Mouse (Mus musculus): ENCODE measurements around the gene Btbd17. TPM values are rescaled to one million over a fixed set of nuclear protein-coding genes. Genes with fewer than 3 reads are reported as not detected.

Gene Btbd17
- total RNA-seq, 2 experiments from 2014 or later, result 18.7 to 23.2 TPM

- DNase-seq (ENCODE audit: low spot score in 2 of 2), result no peak
Observed at GRCm38 (mm10) chr11:114803990-114804389, 8.2 kb upstream of the Btbd17 start.

DNA sequence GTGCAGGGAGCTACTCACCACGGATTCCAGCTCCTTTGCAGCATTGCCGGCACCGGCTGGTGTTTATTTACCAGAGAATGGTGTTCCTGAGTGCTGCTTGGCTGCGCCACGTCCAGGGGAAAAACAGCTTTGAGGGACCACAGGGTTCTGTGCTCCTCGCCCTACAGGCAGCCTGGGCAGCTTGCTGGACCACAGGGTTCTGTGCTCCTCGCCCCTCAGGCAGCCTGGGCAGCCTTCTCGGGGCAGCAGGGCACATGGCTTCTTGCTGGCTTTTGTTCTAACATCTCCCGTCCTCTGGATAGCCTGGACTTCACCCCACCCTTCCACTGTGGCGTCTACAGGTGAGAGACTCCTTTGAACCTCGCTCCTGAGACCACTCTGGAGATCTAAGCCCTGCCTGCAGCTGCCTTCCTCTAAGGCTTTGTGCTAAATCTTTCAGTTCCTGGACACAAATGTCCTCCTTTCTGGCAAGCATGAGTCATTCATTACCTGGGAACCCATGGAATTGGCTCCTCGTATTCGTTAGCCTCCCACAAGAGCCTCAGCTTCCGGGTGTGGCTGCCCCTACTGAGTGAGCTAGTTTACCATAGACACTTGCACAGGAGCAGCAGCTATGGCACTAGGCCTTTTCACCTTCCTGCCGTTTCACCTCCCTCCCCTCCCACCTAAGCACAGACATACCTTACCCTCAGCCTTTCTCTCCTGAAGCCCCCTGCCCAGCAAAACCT, 7.0 kb upstream of the Btbd17 start:
- no peak for DNase-seq (ENCODE audit: low spot score in 2 of 2)

GRCm38 (mm10) chr11:114801906-114802305, 6.2 kb upstream of the Btbd17 start:
- no peak for DNase-seq (ENCODE audit: low spot score in 2 of 2)

- DNase-seq (ENCODE audit: low spot score in 2 of 2), result no peak
Observed at GRCm38 (mm10) chr11:114798624-114799023, 2.9 kb upstream of the Btbd17 start, which contains the start of gene Gpr142. Gene Gpr142 (plus strand): TSS chr11:114798924.

DNA sequence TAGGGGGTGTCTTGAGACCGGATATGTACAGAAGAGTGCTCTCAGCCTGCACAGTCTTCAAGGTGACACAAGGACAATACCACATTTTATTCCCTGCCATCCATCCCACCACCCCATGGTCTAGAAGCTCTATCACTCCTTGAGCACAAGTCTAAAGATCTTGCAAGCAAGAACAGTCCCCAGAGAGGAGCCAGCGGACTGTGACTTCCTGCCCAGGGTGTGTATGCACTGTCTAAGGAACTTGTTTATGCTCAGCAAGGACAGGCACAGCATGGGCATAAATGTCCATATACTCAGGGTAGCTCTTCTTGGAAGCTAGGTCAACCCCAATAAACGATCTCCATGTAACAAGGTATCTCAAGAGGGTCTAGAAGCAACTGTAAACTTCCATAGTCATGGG, 2.2 kb upstream of the Btbd17 start:
- DNase-seq (ENCODE audit: low spot score in 2 of 2), result no peak

DNA sequence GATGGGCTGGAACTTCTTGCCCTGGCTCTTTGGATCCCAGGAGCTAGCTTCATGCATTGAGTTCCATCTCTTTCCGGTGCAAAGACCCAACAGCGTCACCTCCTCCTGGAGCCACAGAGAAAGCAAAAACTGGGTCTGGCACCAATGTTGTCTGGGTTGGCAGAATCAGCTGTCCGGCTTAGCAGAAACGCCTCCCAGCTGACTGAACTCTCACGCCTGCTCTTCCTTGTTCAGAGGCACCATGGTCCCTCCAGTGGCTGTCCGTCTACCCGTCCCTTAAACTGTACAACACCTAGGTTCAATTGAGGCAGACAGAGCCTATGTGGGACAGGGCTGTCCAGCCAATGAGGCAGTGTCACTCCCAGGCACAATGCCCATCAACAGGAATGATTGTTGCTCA, 1.4 kb upstream of the Btbd17 start:
- no peak for DNase-seq (ENCODE audit: low spot score in 2 of 2)

- peak; percentile 94 to 98 for DNase-seq (ENCODE audit: low spot score in 2 of 2)
Observed at GRCm38 (mm10) chr11:114795231-114795746, 456 bp downstream of the Btbd17 start.

GRCm38 (mm10) chr11:114794691-114795090, 1.1 kb downstream of the Btbd17 start:
- no peak for DNase-seq (ENCODE audit: low spot score in 2 of 2)

GRCm38 (mm10) chr11:114793868-114794545, 1.7 kb downstream of the Btbd17 start:
- DNase-seq (ENCODE audit: low spot score in 2 of 2), result no peak

DNA sequence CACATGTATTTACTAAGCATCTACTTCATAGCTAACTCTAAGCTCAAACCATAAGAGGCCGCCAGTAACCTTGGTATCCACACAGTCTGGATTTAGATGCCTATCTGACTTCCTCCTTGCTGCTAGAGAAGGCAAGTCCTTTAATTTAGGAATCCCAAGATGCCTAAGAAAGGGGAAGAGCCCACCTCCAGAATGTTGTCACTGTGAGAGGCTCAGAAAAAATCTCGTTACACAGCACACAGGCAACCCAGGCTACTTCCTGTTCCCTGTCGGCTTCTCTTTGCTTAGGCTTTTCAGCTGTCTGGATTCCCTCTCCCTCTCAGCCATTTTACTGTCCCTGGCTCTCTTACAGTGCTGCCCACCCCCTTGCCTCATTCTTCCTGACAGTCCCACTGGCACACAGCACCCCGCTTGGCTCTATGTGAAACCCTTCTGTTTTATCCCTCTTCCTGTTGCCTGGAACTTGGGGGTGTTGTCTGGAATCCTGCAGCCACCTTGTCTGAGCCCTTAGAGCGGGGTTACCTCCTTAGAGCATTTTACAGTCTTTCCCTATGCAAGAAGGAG, 2.7 kb downstream of the Btbd17 start:
- peak in 1 of 2 experiments; percentile 34 for DNase-seq (ENCODE audit: low spot score in 2 of 2)

- peak in 1 of 2 experiments; percentile 52 for DNase-seq (ENCODE audit: low spot score in 2 of 2)
Observed at GRCm38 (mm10) chr11:114791891-114792411, 3.8 kb downstream of the Btbd17 start.

DNA sequence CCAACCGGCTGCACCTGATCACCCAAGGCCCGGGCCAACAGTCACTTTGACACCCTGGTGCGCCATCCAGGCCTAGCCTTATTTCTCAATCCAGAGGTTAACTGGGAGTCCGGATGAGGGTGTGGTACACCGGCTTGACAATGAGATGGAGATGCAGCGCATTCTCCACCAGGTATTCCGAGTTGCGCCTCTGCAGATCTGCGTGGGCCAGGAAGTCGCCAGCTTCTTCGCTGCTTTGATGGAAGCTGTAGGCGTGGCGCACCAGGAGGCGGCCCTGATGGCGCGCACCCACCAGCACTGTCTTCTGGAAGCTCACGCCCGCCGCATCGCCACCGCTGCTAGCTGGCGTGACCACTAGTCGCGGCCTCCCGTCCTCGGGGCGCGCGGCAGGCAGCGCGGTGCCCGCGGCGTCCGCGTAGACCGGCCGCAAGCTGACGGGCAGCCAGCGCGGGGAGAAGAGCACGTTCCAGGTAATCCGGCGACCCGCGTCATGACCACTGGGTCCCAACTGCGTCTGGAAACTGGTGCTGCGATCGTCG, 4.3 kb downstream of the Btbd17 start:
- peak in 1 of 2 experiments; percentile 29 for DNase-seq (ENCODE audit: low spot score in 2 of 2)

GRCm38 (mm10) chr11:114790841-114791240, 4.9 kb downstream of the Btbd17 start:
- DNase-seq (ENCODE audit: low spot score in 2 of 2), result no peak

DNA sequence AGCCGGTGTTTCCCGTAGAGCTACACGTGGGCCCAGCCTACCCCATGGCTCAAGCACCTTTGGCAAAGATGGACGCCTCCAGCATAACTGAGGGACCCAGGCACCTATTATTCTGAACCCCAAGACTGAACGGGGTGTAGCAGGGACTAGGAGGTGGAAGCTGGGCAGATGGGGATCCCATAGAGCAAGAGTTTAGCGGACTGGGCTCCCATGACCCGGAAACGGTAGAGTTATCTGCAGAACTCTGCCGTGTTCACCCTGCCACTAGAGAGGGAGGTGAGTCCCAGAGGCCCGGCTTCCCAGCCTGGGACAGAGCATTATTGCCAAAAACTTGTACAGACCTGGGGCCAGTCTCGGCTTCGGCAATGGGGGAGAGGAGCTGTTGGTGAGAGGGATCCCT, 5.6 kb downstream of the Btbd17 start:
- no peak for DNase-seq (ENCODE audit: low spot score in 2 of 2)

- no peak for DNase-seq (ENCODE audit: low spot score in 2 of 2)
Observed at GRCm38 (mm10) chr11:114789716-114790115, 6.0 kb downstream of the Btbd17 start.

- peak; percentile 62 to 86 for DNase-seq (ENCODE audit: low spot score in 2 of 2)
Observed at GRCm38 (mm10) chr11:114789061-114789714, 6.6 kb downstream of the Btbd17 start.

DNA sequence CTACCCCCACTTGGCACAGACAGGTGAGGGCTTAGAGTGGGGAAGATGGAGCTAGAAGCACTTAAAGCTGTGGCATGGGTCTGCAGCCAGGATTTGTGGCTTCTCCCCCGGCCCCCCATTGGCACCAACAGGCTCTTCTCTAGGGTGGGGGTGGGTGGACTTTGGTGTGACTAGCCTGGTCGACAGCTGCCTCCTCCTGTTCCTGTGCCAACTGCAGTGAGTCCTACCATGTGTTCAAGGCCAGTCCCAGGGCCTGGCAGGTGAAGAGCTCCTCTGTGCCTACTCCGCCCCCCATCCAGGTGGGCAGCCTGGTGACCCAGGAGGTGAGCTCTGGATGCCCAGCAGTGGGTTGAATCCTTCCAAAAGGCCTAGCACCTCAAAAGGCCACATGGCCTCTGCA, 8.1 kb downstream of the Btbd17 start:
- DNase-seq (ENCODE audit: low spot score in 2 of 2), result no peak

GRCm38 (mm10) chr11:114786326-114786725, 9.4 kb downstream of the Btbd17 start:
- no peak for DNase-seq (ENCODE audit: low spot score in 2 of 2)

GRCm38 (mm10) chr11:114785892-114786291, 9.9 kb downstream of the Btbd17 start:
- no peak for DNase-seq (ENCODE audit: low spot score in 2 of 2)

DNA sequence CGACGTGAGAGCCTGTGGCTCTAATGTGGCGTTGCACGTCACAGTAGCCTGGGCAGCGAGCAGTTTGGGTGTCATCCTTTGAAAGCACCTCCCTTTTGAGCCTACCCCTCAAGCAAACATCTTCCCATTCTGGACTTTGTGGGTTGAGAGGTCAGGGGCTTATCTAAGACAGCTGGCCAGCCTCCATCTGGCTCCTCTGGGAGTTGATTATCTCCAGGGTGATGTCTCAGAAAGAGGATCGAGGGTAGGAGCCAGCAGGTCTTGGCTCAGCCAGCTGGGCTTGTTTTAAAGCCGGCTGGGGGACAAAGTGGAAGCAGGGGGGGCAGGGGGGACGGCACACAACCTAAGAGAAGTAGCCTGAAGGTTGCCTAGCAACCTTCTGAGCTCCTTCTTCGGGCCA, 15.7 kb downstream of the Btbd17 start:
- no peak for DNase-seq (ENCODE audit: low spot score in 2 of 2)

DNA sequence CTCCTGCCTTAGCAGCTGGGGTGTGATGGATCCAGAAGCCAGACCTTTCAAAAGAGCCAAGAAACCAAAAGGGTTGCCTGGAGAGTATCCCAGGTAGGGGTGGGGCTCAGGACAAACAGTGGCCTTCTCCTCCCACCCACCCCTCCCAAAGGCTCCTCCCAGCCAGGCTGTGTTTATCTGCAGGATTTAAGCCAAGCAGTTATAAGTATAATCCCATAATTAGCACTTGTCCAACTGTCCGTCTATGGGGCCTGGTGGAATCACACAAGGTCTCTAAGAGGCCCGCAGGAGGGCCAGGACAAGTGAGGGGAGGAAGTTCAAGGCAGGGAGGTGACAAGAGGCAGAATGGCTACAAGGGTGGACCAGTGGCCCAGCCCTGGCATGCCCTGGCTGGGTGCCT, 23.8 kb downstream of the Btbd17 start:
- no peak for DNase-seq (ENCODE audit: low spot score in 2 of 2)

All from layer of hippocampus, adult 18-20 months (tissue).